8 mouse cellular contexts compared by ENCODE assay signal in the genomic region with DNA sequence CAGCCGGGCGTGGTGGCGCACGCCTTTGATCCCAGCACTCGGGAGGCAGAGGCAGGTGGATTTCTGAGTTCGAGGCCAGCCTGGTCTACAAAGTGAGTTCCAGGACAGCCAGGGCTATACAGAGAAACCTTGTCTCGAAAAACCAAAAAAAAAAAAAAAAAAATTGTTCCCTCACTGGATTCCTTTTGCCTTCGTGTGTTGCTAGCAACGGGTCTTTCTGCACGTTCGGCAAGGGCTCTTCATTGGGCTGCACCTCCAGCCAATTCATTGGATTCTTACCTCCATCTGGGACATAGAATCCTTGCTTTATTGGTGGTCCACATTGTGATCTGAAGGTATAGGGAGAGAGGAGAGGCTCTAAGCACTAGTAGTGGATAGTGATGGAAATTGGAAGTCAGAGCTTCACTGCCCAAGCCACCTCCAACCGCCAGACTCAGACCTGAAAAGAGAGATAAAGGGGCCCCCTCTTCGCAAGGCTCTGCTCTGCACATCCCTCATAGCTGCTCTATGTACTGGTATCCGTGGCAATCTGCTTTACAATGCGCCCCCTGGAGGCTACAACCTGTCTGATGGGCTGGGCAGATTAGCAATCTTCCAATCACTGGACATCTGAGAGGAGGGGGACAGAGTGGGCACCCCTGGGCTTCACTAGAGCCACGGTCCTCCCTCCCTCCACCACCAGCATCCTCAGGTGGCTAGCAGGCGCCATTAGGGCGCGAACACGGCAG. TPM values are rescaled to one million over a fixed set of nuclear protein-coding genes. Genes with fewer than 3 reads are reported as not detected.
DNase-seq lines count a peak whose midpoint lies in the region; ATAC-seq and TF ChIP-seq lines count a peak whose summit lies in the region.

No protein-coding gene starts in this region.

- no peak overlapping the region for H3K4me3 ChIP-seq in ES-Bruce4 (ENCODE audit: low read depth, low read length)
- H3K4me3 ChIP-seq in hindbrain, embryonic 14.5 days (replicated peaks; ENCODE audit: low read length), result no peak overlapping the region
- no peak overlapping the region for H3K4me3 ChIP-seq in liver, adult 2 months (ENCODE audit: insufficient read depth, low read depth, low read length)

- H3K36me3 ChIP-seq in ES-Bruce4 (ENCODE audit: control insufficient read depth, insufficient read depth, low read length, poor library complexity, severe bottlenecking), result no peaks in the 10 kb centered on the region
- no peaks in the 10 kb centered on the region for H3K36me3 ChIP-seq in hindbrain, embryonic 14.5 days (replicated peaks; ENCODE audit: control insufficient read depth, insufficient read depth)
- H3K36me3 ChIP-seq in liver, adult 2 months (ENCODE audit: control insufficient read depth, insufficient read depth, low read length), result no peaks in the 10 kb centered on the region

- DNase-seq in gastrocnemius, adult 18-20 months (ENCODE audit: low spot score), result peak; percentile 59
- DNase-seq in gastrocnemius, postnatal 4 days (ENCODE audit: low spot score in 2 of 2), result no peak
- peak; percentile 70 to 71 for DNase-seq in cerebellum, postnatal 36 days
- peak; percentile 54 for DNase-seq in hindbrain, embryonic 14.5 days (ENCODE audit: low spot score)
- no peak for DNase-seq in liver, adult 2 months (ENCODE audit: extremely low read depth, low read depth, low spot score)
- DNase-seq in naive thymus-derived CD4-positive, alpha-beta T cell, adult 2 months (ENCODE audit: low read depth), result peak; percentile 78
- no peak for DNase-seq in left cerebral cortex, adult 11 months (ENCODE audit: low spot score)

- TF ChIP-seq EP300 in ES-Bruce4 (IDR thresholded peaks at IDR 0.05; ENCODE audit: insufficient read depth, low read depth, low read length), result no peak

- TF ChIP-seq POLR2A in ES-Bruce4 (IDR thresholded peaks at IDR 0.05; ENCODE audit: insufficient read depth, low read length), result no peak
- TF ChIP-seq POLR2A in liver, adult 2 months (IDR thresholded peaks at IDR 0.05; ENCODE audit: extremely low read depth, insufficient read depth, low read length), result no peak

- no peaks in the 10 kb centered on the region for H3K79me2 ChIP-seq in liver, adult 2 months (ENCODE audit: control insufficient read depth, insufficient read depth, low read length)

- H3K27ac ChIP-seq in ES-Bruce4 (ENCODE audit: insufficient read depth, low read length), result no peak overlapping the region
- H3K27ac ChIP-seq in hindbrain, embryonic 14.5 days, result no peak overlapping the region
- no peak overlapping the region for H3K27ac ChIP-seq in liver, adult 2 months (replicated peaks; ENCODE audit: insufficient read depth, low read depth, low read length)

- peak; percentile 74 for TF ChIP-seq CTCF in ES-Bruce4 (IDR thresholded peaks at IDR 0.05; ENCODE audit: low read depth, low read length)
- TF ChIP-seq CTCF in liver, adult 2 months (IDR thresholded peaks at IDR 0.05; ENCODE audit: low read depth, low read length), result peak; percentile 77

- no peaks in the 10 kb centered on the region for H3K9me3 ChIP-seq in ES-Bruce4 (replicated peaks; ENCODE audit: control insufficient read depth, insufficient read depth, low read length, poor library complexity, severe bottlenecking)
- H3K9me3 ChIP-seq in hindbrain, embryonic 14.5 days (ENCODE audit: control insufficient read depth, low read length), result no peaks in the 10 kb centered on the region

- H3K27me3 ChIP-seq in ES-Bruce4 (ENCODE audit: control insufficient read depth, insufficient read depth, low read length, poor library complexity, severe bottlenecking), result no peaks in the 10 kb centered on the region
- H3K27me3 ChIP-seq in hindbrain, embryonic 14.5 days (ENCODE audit: control insufficient read depth, insufficient read depth, low read length), result peaks cover 45% of the 10 kb centered on the region
- peaks cover 12% of the 10 kb centered on the region; the same call in 1 of the 2 replicates for H3K27me3 ChIP-seq in liver, adult 2 months (ENCODE audit: control insufficient read depth, insufficient read depth, low read length)

- H3K4me1 ChIP-seq in ES-Bruce4 (ENCODE audit: control insufficient read depth, insufficient read depth, low read length), result peaks cover 1% of the 10 kb centered on the region
- H3K4me1 ChIP-seq in hindbrain, embryonic 14.5 days (replicated peaks; ENCODE audit: control insufficient read depth, insufficient read depth, low read length), result peaks cover 8% of the 10 kb centered on the region
- H3K4me1 ChIP-seq in liver, adult 2 months (ENCODE audit: control insufficient read depth, insufficient read depth, low read length), result 0 out of 2 replicates have a peak, but pooled peaks cover 2% of the 10 kb centered on the region

- WGBS in hindbrain, embryonic 14.5 days, result 40% methylated on average over 18 of the region's 20 CpGs
- WGBS in liver, adult 2 months, result 46% methylated on average over 20 of the region's 20 CpGs

- ATAC-seq in hindbrain, embryonic 14.5 days (ENCODE audit: low FRiP score), result peak; percentile 29; the same call in 1 of the 2 replicates

- H3K9ac ChIP-seq in ES-Bruce4 (ENCODE audit: low read depth, poor library complexity, severe bottlenecking), result no peak overlapping the region
- H3K9ac ChIP-seq in hindbrain, embryonic 14.5 days, result peak overlapping the region; percentile 48
- H3K9ac ChIP-seq in liver, adult 2 months (ENCODE audit: low read depth, low read length), result no peak overlapping the region

- peak overlapping the region; percentile 31 for H3K4me2 ChIP-seq in hindbrain, embryonic 14.5 days (replicated peaks)

RNA-seq across cellular contexts. Expression of a gene that starts 11.3 kb away (rescaled TPM):
- 10 to 100 TPM in 1 of 2 experiments, 1 to 10 TPM in 1; 6.3 to 11.2 TPM for total RNA-seq in gastrocnemius, adult 18-20 months (2021)
- 1 to 10 TPM; 8.0 to 8.9 TPM for total RNA-seq in gastrocnemius, postnatal 4 days (2021)
- 0.67 and 0.85 TPM in 2 replicates for polyA plus RNA-seq in ES-Bruce4 (2011; ENCODE audit: insufficient read depth, insufficient read length, low read depth, missing spikeins)
- polyA plus RNA-seq in hindbrain, embryonic 14.5 days (2014; fragmentation: Nextera tagmentation; extraction: Ambion mirVana), result 2.5 and 4.9 TPM in 2 replicates
- 0.67 and 1.2 TPM in 2 replicates for total RNA-seq in liver, adult 2 months (2014; rRNA removed)
- polyA plus RNA-seq in liver, adult 2 months (2012; rRNA removed), result 1.1 and 1.2 TPM in 2 replicates

RNA-seq across cellular contexts. Expression of a gene that starts 16.4 kb away (rescaled TPM):
- 10 to 100 TPM; 23.2 to 24.9 TPM for total RNA-seq in gastrocnemius, adult 18-20 months (2021)
- 10 to 100 TPM; 24.1 to 25.2 TPM for total RNA-seq in gastrocnemius, postnatal 4 days (2021)
- polyA plus RNA-seq in ES-Bruce4 (2011; ENCODE audit: insufficient read depth, insufficient read length, low read depth, missing spikeins), result 13.4 and 15.6 TPM in 2 replicates
- 67.8 and 77.0 TPM in 2 replicates for polyA plus RNA-seq in hindbrain, embryonic 14.5 days (2014; fragmentation: Nextera tagmentation; extraction: Ambion mirVana)
- 0.65 and 0.94 TPM in 2 replicates for total RNA-seq in liver, adult 2 months (2014; rRNA removed)
- polyA plus RNA-seq in liver, adult 2 months (2012; rRNA removed), result 0.76 and 1.5 TPM in 2 replicates

RNA-seq across cellular contexts. Expression of a gene that starts 18.2 kb away (rescaled TPM):
- total RNA-seq in gastrocnemius, adult 18-20 months (2021), result 1 to 10 TPM; 4.7 to 5.4 TPM
- total RNA-seq in gastrocnemius, postnatal 4 days (2021), result 1 to 10 TPM; 1.2 to 2.0 TPM
- polyA plus RNA-seq in ES-Bruce4 (2011; ENCODE audit: insufficient read depth, insufficient read length, low read depth, missing spikeins), result 0.97 and 1.3 TPM in 2 replicates
- polyA plus RNA-seq in hindbrain, embryonic 14.5 days (2014; fragmentation: Nextera tagmentation; extraction: Ambion mirVana), result 2.5 and 2.9 TPM in 2 replicates
- not detected in 2 replicates for total RNA-seq in liver, adult 2 months (2014; rRNA removed)
- polyA plus RNA-seq in liver, adult 2 months (2012; rRNA removed), result 0.06 TPM in 1 of 2 replicates, not detected in the other

RNA-seq across cellular contexts. Expression of a gene that starts 49.5 kb away (rescaled TPM):
- total RNA-seq in gastrocnemius, adult 18-20 months (2021), result 10 to 100 TPM; 17.5 to 25.8 TPM
- 10 to 100 TPM; 58.5 to 59.4 TPM for total RNA-seq in gastrocnemius, postnatal 4 days (2021)
- 39.9 and 48.2 TPM in 2 replicates for polyA plus RNA-seq in ES-Bruce4 (2011; ENCODE audit: insufficient read depth, insufficient read length, low read depth, missing spikeins)
- 18.8 and 20.1 TPM in 2 replicates for polyA plus RNA-seq in hindbrain, embryonic 14.5 days (2014; fragmentation: Nextera tagmentation; extraction: Ambion mirVana)
- 3.4 and 4.6 TPM in 2 replicates for total RNA-seq in liver, adult 2 months (2014; rRNA removed)
- polyA plus RNA-seq in liver, adult 2 months (2012; rRNA removed), result 14.2 and 14.3 TPM in 2 replicates

RNA-seq across cellular contexts. Expression of a gene that starts 57.5 kb away (rescaled TPM):
- 10 to 100 TPM; 34.2 to 35.3 TPM for total RNA-seq in gastrocnemius, adult 18-20 months (2021)
- 10 to 100 TPM; 34.8 to 37.5 TPM for total RNA-seq in gastrocnemius, postnatal 4 days (2021)
- polyA plus RNA-seq in ES-Bruce4 (2011; ENCODE audit: insufficient read depth, insufficient read length, low read depth, missing spikeins), result 32.5 and 34.0 TPM in 2 replicates
- polyA plus RNA-seq in hindbrain, embryonic 14.5 days (2014; fragmentation: Nextera tagmentation; extraction: Ambion mirVana), result 75.8 and 85.4 TPM in 2 replicates
- 26.6 and 32.3 TPM in 2 replicates for total RNA-seq in liver, adult 2 months (2014; rRNA removed)
- 76.2 and 80.0 TPM in 2 replicates for polyA plus RNA-seq in liver, adult 2 months (2012; rRNA removed)

Comparison
In these comparisons a context has a peak if more than half of its experiments do, and no peak if none do; other contexts are left out.
1. DNase-seq: peak in gastrocnemius, adult 18-20 months (single experiment), cerebellum, postnatal 36 days (2 of 2), hindbrain, embryonic 14.5 days (single experiment) and naive thymus-derived CD4-positive, alpha-beta T cell, adult 2 months (single experiment); none in gastrocnemius, postnatal 4 days (0 of 2), liver, adult 2 months (single experiment) and left cerebral cortex, adult 11 months (single experiment).
2. RNA of a gene that starts 16.4 kb away (total RNA-seq): 24.1 to 25.2 TPM in gastrocnemius, postnatal 4 days and 23.2 to 24.9 TPM in gastrocnemius, adult 18-20 months; 0.65 to 0.94 TPM in liver, adult 2 months; every median in the first group is over 10 times any median in the second.